Mouse (Mus musculus): Measurements from ENCODE around the gene Mrpl42. TPM values are rescaled to one million over a fixed set of nuclear protein-coding genes. Genes with fewer than 3 reads are reported as not detected.

Mrpl42 gene
- polyA plus RNA-seq, 1 experiment from 2014 or later = 240 TPM

- H3K9me3 ChIP-seq (replicated peaks; ENCODE audit: control insufficient read depth, low read length, poor library complexity, severe bottlenecking) = no peaks in the 10 kb centered on the region
- no peak overlapping the region for H3K9ac ChIP-seq (ENCODE audit: low read depth, low read length)
- H3K27me3 ChIP-seq (ENCODE audit: control insufficient read depth, insufficient read depth, low read depth, low read length) = no peaks in the 10 kb centered on the region
- no peak for ATAC-seq
- 0 out of 2 replicates have a peak, but pooled peaks cover 2% of the 10 kb centered on the region for H3K4me1 ChIP-seq (ENCODE audit: control insufficient read depth, insufficient read depth, low read length)
- H3K36me3 ChIP-seq (ENCODE audit: control insufficient read depth, insufficient read depth, low read length) = no peaks in the 10 kb centered on the region
- H3K4me2 ChIP-seq (ENCODE audit: low read length) = no peak overlapping the region
- WGBS = 84% methylated on average over 11 of the region's 11 CpGs
- no peak overlapping the region for H3K4me3 ChIP-seq (ENCODE audit: low read depth, low read length)
- no peak overlapping the region for H3K27ac ChIP-seq (ENCODE audit: low read length)
Observed at GRCm38 (mm10) chr10:95471889-95472547, 29.7 kb downstream of the Mrpl42 start.

GRCm38 (mm10) chr10:95471186-95471585 is 30.6 kb downstream of the Mrpl42 start:
- no peaks in the 10 kb centered on the region for H3K36me3 ChIP-seq (ENCODE audit: control insufficient read depth, insufficient read depth, low read length)
- H3K4me2 ChIP-seq (ENCODE audit: low read length) = no peak overlapping the region
- H3K4me3 ChIP-seq (ENCODE audit: low read depth, low read length) = no peak overlapping the region
- 0 out of 2 replicates have a peak, but pooled peaks cover 2% of the 10 kb centered on the region for H3K4me1 ChIP-seq (ENCODE audit: control insufficient read depth, insufficient read depth, low read length)
- no peak for ATAC-seq
- no peak overlapping the region for H3K9ac ChIP-seq (ENCODE audit: low read depth, low read length)
- H3K27me3 ChIP-seq (ENCODE audit: control insufficient read depth, insufficient read depth, low read depth, low read length) = no peaks in the 10 kb centered on the region
- WGBS = 94% methylated on average over 3 of the region's 3 CpGs
- no peaks in the 10 kb centered on the region for H3K9me3 ChIP-seq (replicated peaks; ENCODE audit: control insufficient read depth, low read length, poor library complexity, severe bottlenecking)
- H3K27ac ChIP-seq (ENCODE audit: low read length) = no peak overlapping the region

GRCm38 (mm10) chr10:95468894-95469293 is 32.8 kb downstream of the Mrpl42 start:
- no peak overlapping the region for H3K4me3 ChIP-seq (ENCODE audit: low read depth, low read length)
- H3K9me3 ChIP-seq (replicated peaks; ENCODE audit: control insufficient read depth, low read length, poor library complexity, severe bottlenecking) = no peaks in the 10 kb centered on the region
- no peak overlapping the region for H3K9ac ChIP-seq (ENCODE audit: low read depth, low read length)
- H3K4me2 ChIP-seq (ENCODE audit: low read length) = no peak overlapping the region
- ATAC-seq = no peak
- H3K36me3 ChIP-seq (ENCODE audit: control insufficient read depth, insufficient read depth, low read length) = no peaks in the 10 kb centered on the region
- WGBS = 56% methylated on average over 4 of the region's 4 CpGs
- no peak overlapping the region for H3K27ac ChIP-seq (ENCODE audit: low read length)
- H3K27me3 ChIP-seq (ENCODE audit: control insufficient read depth, insufficient read depth, low read depth, low read length) = no peaks in the 10 kb centered on the region
- H3K4me1 ChIP-seq (ENCODE audit: control insufficient read depth, insufficient read depth, low read length) = peaks cover 6% of the 10 kb centered on the region; the same call in 1 of the 2 replicates

- H3K36me3 ChIP-seq (ENCODE audit: control insufficient read depth, insufficient read depth, low read length) = no peaks in the 10 kb centered on the region
- no peak overlapping the region for H3K4me3 ChIP-seq (ENCODE audit: low read depth, low read length)
- ATAC-seq = no peak
- no peaks in the 10 kb centered on the region for H3K9me3 ChIP-seq (replicated peaks; ENCODE audit: control insufficient read depth, low read length, poor library complexity, severe bottlenecking)
- no peak overlapping the region for H3K9ac ChIP-seq (ENCODE audit: low read depth, low read length)
- H3K4me1 ChIP-seq (ENCODE audit: control insufficient read depth, insufficient read depth, low read length) = peaks cover 6% of the 10 kb centered on the region; the same call in 1 of the 2 replicates
- WGBS = 70% methylated on average over 4 of the region's 4 CpGs
- no peak overlapping the region for H3K27ac ChIP-seq (ENCODE audit: low read length)
- H3K4me2 ChIP-seq (ENCODE audit: low read length) = no peak overlapping the region
- no peaks in the 10 kb centered on the region for H3K27me3 ChIP-seq (ENCODE audit: control insufficient read depth, insufficient read depth, low read depth, low read length)
Observed at GRCm38 (mm10) chr10:95465485-95465896, 36.2 kb downstream of the Mrpl42 start.

GRCm38 (mm10) chr10:95464527-95464926 is 37.2 kb downstream of the Mrpl42 start:
- Histone ChIP-seq H3K27ac (ENCODE audit: low read length) (no peak overlapping the region), H3K4me3 (ENCODE audit: low read depth, low read length) (no peak overlapping the region), H3K4me2 (ENCODE audit: low read length) (no peak overlapping the region), H3K4me1 (ENCODE audit: control insufficient read depth, insufficient read depth, low read length) (peaks cover 6% of the 10 kb centered on the region; the same call in 1 of the 2 replicates), H3K9me3 (replicated peaks; ENCODE audit: control insufficient read depth, low read length, poor library complexity, severe bottlenecking) (no peaks in the 10 kb centered on the region), H3K36me3 (ENCODE audit: control insufficient read depth, insufficient read depth, low read length) (no peaks in the 10 kb centered on the region), H3K27me3 (ENCODE audit: control insufficient read depth, insufficient read depth, low read depth, low read length) (no peaks in the 10 kb centered on the region), H3K9ac (ENCODE audit: low read depth, low read length) (no peak overlapping the region)
- WGBS = 26% methylated on average over 6 of the region's 6 CpGs
- peak; percentile 51; the same call in 1 of the 2 replicates for ATAC-seq

- Histone ChIP-seq H3K4me1 (ENCODE audit: control insufficient read depth, insufficient read depth, low read length) (peaks cover 6% of the 10 kb centered on the region; the same call in 1 of the 2 replicates), H3K27me3 (ENCODE audit: control insufficient read depth, insufficient read depth, low read depth, low read length) (no peaks in the 10 kb centered on the region), H3K27ac (ENCODE audit: low read length) (no peak overlapping the region), H3K9ac (ENCODE audit: low read depth, low read length) (no peak overlapping the region), H3K36me3 (ENCODE audit: control insufficient read depth, insufficient read depth, low read length) (no peaks in the 10 kb centered on the region), H3K4me3 (ENCODE audit: low read depth, low read length) (no peak overlapping the region), H3K9me3 (replicated peaks; ENCODE audit: control insufficient read depth, low read length, poor library complexity, severe bottlenecking) (no peaks in the 10 kb centered on the region), H3K4me2 (ENCODE audit: low read length) (no peak overlapping the region)
- 56% methylated on average over 1 of the region's 1 CpGs for WGBS
- no peak for ATAC-seq
Observed at GRCm38 (mm10) chr10:95462231-95462630, 39.5 kb downstream of the Mrpl42 start.

- Histone ChIP-seq H3K9ac (ENCODE audit: low read depth, low read length) (no peak overlapping the region), H3K4me2 (ENCODE audit: low read length) (no peak overlapping the region), H3K27me3 (ENCODE audit: control insufficient read depth, insufficient read depth, low read depth, low read length) (no peaks in the 10 kb centered on the region), H3K4me1 (ENCODE audit: control insufficient read depth, insufficient read depth, low read length) (peaks cover 6% of the 10 kb centered on the region; the same call in 1 of the 2 replicates), H3K9me3 (replicated peaks; ENCODE audit: control insufficient read depth, low read length, poor library complexity, severe bottlenecking) (no peaks in the 10 kb centered on the region), H3K4me3 (ENCODE audit: low read depth, low read length) (no peak overlapping the region), H3K36me3 (ENCODE audit: control insufficient read depth, insufficient read depth, low read length) (no peaks in the 10 kb centered on the region), H3K27ac (ENCODE audit: low read length) (no peak overlapping the region)
- no peak for ATAC-seq
- 42% methylated on average over 4 of the region's 4 CpGs for WGBS
Observed at GRCm38 (mm10) chr10:95461053-95461553, 40.6 kb downstream of the Mrpl42 start.

- Histone ChIP-seq H3K36me3 (ENCODE audit: control insufficient read depth, insufficient read depth, low read length) (no peaks in the 10 kb centered on the region), H3K4me2 (ENCODE audit: low read length) (no peak overlapping the region), H3K4me1 (ENCODE audit: control insufficient read depth, insufficient read depth, low read length) (no peaks in the 10 kb centered on the region), H3K27ac (ENCODE audit: low read length) (no peak overlapping the region), H3K27me3 (ENCODE audit: control insufficient read depth, insufficient read depth, low read depth, low read length) (no peaks in the 10 kb centered on the region), H3K9ac (ENCODE audit: low read depth, low read length) (no peak overlapping the region), H3K4me3 (ENCODE audit: low read depth, low read length) (no peak overlapping the region), H3K9me3 (replicated peaks; ENCODE audit: control insufficient read depth, low read length, poor library complexity, severe bottlenecking) (no peaks in the 10 kb centered on the region)
- ATAC-seq = no peak
- 90% methylated on average over 9 of the region's 9 CpGs for WGBS
Observed at GRCm38 (mm10) chr10:95458050-95458806, 43.5 kb downstream of the Mrpl42 start.
